Mouse (Mus musculus) hindbrain, postnatal 0 days (tissue): ENCODE measurements at regions not wholly inside any gene's neighbourhood (a gene's known extent, or its start where the extent isn't known, plus 50 kb on each side); places are given as distances from the start of the nearest gene placed in this dataset.

Experiments used
- ATAC-seq: fragments of 200-750 bp; cut with Nextera tagmentation; 2 replicates; pipeline ENCODE4 v1.8.0; 2017; ENCODE audit warnings: mild to moderate bottlenecking, moderate TSS enrichment, moderate library complexity
- DNase-seq: peaks from one replicate; pipeline ENCODE4 v3.0.0-alpha.2; 2015; ENCODE audit warnings: low spot score
- H3K27ac ChIP-seq: fragments of 300-500 bp; sonication (generic); 2 replicates; pipeline ENCODE4 v1.5.1; 2014; ENCODE audit warnings: mild to moderate bottlenecking
- H3K27me3 ChIP-seq: fragments of 300-500 bp; sonication (generic); 2 replicates; pipeline ENCODE4 v1.6.1; 2014; ENCODE audit warnings: low read length, mixed read lengths; ENCODE audit not compliant: insufficient read depth
- H3K36me3 ChIP-seq: fragments of 300-500 bp; sonication (generic); 2 replicates; pipeline ENCODE4 v1.6.1; 2014; ENCODE audit warnings: low read length, mixed read lengths; ENCODE audit not compliant: insufficient read depth
- H3K4me1 ChIP-seq: fragments of 300-500 bp; sonication (generic); 2 replicates; pipeline ENCODE4 v1.6.1; 2014; ENCODE audit warnings: antibody characterized with exemption, low read length, mixed read lengths; ENCODE audit not compliant: insufficient read depth
- H3K4me2 ChIP-seq: fragments of 300-500 bp; sonication (generic); 2 replicates; pipeline ENCODE4 v1.6.1; 2014; ENCODE audit warnings: low read depth, mild to moderate bottlenecking, low read length, moderate library complexity, mixed read lengths
- H3K4me3 ChIP-seq: fragments of 300-500 bp; sonication (generic); 2 replicates; pipeline ENCODE4 v1.5.1; 2014; ENCODE audit warnings: low read length
- H3K9ac ChIP-seq: fragments of 300-500 bp; sonication (generic); replicated peaks from 2 replicates; pipeline ENCODE4 v1.6.1; 2014; ENCODE audit warnings: mild to moderate bottlenecking, low read length, moderate library complexity, mixed read lengths
- H3K9me3 ChIP-seq: fragments of 300-500 bp; sonication (generic); 2 replicates; pipeline ENCODE4 v1.6.1; 2016; ENCODE audit warnings: low read length, mixed read lengths
- CTCF ChIP-seq: IDR thresholded peaks from 2 replicates; pipeline ENCODE4 v1.5.1; 2016; ENCODE audit warnings: antibody characterized with exemption, control low read depth, low read depth
- WGBS: fragments of 180-500 bp; shearing (Covaris S2); extraction: QIAGEN DNeasy Blood & Tissue Kit; methylation state at CpG from one replicate; pipeline ENCODE4 v1.1.7; 2014; 5-methylcytosine and 5-hydroxymethylcytosine counted together

DNA sequence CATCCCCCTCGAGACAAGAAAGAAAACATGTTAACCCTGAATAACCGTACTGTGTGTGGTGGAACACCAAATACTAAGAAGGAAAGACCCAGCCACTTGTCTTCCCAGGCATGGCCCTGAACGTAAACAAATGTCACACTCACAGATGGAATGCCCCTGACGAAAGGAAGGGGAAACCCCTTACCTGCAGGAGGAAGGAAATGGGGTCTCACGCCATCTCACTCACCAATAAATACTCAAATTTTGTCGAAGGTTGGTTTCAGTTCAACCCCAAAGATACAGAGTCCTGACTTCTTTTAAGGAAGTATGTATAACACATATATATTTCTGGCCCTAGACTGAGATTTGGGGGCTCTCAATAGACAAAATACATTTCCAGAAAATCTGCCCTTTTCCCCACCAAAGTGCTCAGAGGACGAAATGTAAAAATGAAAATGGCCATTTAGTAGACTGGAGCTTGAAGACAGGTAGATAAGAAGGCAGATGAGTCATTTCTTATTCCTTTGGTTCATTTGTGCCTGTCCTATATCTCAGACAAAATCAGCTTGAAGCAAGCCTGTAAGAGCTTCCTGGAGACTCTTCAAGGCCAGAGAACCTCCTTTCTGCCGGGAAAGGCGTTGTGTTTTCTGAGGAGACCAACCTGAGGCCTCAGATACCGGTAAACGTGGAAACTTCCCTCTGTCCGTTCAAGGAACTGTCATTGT is 114.1 kb downstream of the Cd83 start:
- no peak for TF ChIP-seq CTCF
- 82% methylated on average over 12 of the region's 12 CpGs for whole genome bisulfite sequencing
- no peak overlapping the region for H3K9ac ChIP-seq

DNA sequence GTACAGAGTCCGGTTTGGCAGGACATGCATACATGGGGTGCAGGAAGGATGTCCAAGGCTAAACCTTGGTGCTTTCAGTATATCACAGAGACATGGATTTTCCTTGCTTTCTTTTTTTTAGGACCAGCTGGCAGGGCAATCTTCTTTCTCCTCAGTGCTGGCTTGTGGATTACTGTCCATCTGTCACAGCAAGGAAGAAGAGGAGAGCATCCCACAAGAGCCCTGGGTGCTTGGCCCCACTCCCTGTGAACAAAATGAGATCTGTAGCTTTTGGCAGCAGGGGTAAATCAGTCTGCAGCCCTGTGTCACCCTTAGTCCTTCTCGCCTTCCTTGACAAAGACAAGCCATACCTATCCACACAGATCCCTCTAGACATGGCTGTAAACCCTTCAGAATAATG is 115.5 kb downstream of the Cd83 start:
- 66% methylated on average over 2 of the region's 2 CpGs for WGBS
- H3K9ac ChIP-seq: no peak overlapping the region
- H3K27ac ChIP-seq: no peak overlapping the region; the same call in 1 of the 2 replicates
- 0 out of 2 replicates have a peak, but pooled peaks have one; percentile 18 for ATAC-seq
- no peaks in the 10 kb centered on the region for H3K27me3 ChIP-seq
- no peaks in the 10 kb centered on the region for H3K9me3 ChIP-seq
- no peak overlapping the region for H3K4me3 ChIP-seq
- no peak overlapping the region for H3K4me2 ChIP-seq
- H3K4me1 ChIP-seq: peaks cover 12% of the 10 kb centered on the region
- DNase-seq: peak; percentile 46
- H3K36me3 ChIP-seq: no peaks in the 10 kb centered on the region
- no peak for TF ChIP-seq CTCF

More for the DNA sequence above, 114.1 kb downstream of the Cd83 start:
- H3K4me2 ChIP-seq: no peak overlapping the region
- no peak for DNase-seq
- H3K27ac ChIP-seq: no peak overlapping the region
- no peak for ATAC-seq
- no peaks in the 10 kb centered on the region for H3K36me3 ChIP-seq
- H3K4me1 ChIP-seq: peaks cover 12% of the 10 kb centered on the region
- no peak overlapping the region for H3K4me3 ChIP-seq
- H3K9me3 ChIP-seq: no peaks in the 10 kb centered on the region
- no peaks in the 10 kb centered on the region for H3K27me3 ChIP-seq

DNA sequence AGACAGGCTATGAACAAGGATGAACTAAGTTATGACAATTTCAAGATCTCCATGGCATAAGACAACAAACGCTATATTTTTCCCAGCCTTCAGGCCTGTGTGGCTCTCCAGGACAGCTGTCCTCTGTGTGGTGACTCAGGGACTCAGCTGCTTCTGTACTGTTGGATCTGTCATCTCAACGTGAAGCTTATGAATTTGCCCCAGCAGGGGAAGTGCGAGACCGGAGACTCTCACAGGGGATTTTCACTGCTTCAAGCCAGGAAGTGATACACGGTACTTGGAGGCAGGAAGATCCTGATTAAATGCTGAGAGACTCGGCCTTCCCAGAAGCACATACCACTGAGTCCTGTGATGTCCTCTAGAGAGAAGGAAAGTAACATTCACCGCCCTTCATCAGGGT is 116.2 kb downstream of the Cd83 start:
- TF ChIP-seq CTCF: no peak
- Histone ChIP-seq H3K4me3 (no peak overlapping the region), H3K27ac (peak overlapping the region; percentile 32; the same call in 1 of the 2 replicates), H3K4me2 (no peak overlapping the region), H3K9ac (no peak overlapping the region), H3K4me1 (peaks cover 12% of the 10 kb centered on the region), H3K36me3 (no peaks in the 10 kb centered on the region), H3K9me3 (no peaks in the 10 kb centered on the region), H3K27me3 (no peaks in the 10 kb centered on the region)
- ATAC-seq: peak; percentile 55
- DNase-seq: peak; percentile 40
- 52% methylated on average over 7 of the region's 7 CpGs for WGBS

DNA sequence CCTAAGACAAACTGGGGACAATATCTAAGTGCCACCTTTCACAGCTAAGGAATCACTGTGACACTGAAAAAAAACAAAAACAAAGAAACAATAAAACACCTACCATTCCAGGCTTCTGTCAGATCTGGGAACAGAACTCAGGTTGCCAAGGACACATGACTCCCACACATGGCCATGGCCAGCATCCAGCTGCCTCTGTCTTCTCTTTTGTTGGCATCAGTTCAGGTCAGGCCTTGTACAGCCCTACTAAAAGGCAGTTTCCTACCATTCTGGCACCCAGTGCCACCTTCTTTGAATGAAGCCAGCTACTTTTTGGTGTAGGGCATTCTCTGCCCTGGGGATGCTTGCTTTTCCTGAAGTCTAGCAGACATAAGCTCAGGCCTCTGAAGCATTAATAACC is 118.8 kb downstream of the Cd83 start:
- peaks cover 20% of the 10 kb centered on the region for H3K4me1 ChIP-seq
- H3K9ac ChIP-seq: no peak overlapping the region
- H3K4me3 ChIP-seq: no peak overlapping the region
- H3K27ac ChIP-seq: no peak overlapping the region
- no peaks in the 10 kb centered on the region for H3K27me3 ChIP-seq
- no peaks in the 10 kb centered on the region for H3K36me3 ChIP-seq
- no peak for TF ChIP-seq CTCF
- ATAC-seq: no peak
- no peak overlapping the region for H3K4me2 ChIP-seq
- no peaks in the 10 kb centered on the region for H3K9me3 ChIP-seq
- DNase-seq: peak; percentile 71

DNA sequence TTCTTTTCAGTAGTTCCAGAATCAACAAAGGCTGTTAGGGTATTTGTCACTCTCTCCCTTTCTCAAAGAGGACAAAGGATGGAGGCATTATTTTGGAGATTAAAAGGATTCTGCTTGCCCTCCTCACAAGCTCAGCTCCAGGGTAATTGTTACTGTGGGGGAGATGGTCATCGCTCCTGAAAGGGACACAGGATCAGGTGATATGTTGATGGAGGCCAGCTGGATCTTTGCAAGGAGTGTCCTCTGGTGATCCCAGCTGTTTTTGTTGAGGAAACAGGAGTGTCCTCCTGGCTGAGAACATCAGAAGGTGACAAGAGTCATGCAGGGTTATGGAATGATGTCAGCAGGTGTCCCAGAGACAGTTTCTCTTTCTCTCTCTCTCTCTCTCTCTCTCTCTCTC is 119.7 kb downstream of the Cd83 start:
- whole genome bisulfite sequencing: 24% methylated on average over 1 of the region's 1 CpGs

DNA sequence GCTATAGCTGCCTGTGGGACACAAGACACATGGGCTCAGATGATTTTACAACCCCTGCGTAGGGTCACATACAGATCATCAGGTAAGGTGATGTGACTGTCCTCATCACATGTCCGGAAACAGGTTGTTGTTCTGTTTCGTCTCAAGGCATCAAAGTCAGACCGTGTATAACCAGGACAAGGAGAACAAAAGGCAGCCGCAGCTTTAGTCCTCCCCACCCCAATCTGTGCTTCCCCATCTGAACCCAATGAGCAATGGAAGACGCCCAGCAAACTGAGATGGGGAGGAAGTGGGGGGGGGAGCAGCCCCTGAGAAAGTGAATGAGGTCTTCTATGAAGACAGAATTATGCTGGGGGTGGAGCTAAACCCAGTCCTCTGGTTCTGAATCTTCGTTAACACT is 121.7 kb downstream of the Cd83 start:
- H3K9me3 ChIP-seq: no peaks in the 10 kb centered on the region
- no peaks in the 10 kb centered on the region for H3K36me3 ChIP-seq
- H3K9ac ChIP-seq: no peak overlapping the region
- no peak for DNase-seq
- ATAC-seq: no peak
- WGBS: 86% methylated on average over 7 of the region's 7 CpGs
- H3K4me1 ChIP-seq: peaks cover 13% of the 10 kb centered on the region; the same call in 1 of the 2 replicates
- no peak for TF ChIP-seq CTCF
- no peak overlapping the region for H3K4me2 ChIP-seq
- H3K27ac ChIP-seq: no peak overlapping the region
- no peak overlapping the region for H3K4me3 ChIP-seq
- no peaks in the 10 kb centered on the region for H3K27me3 ChIP-seq

More for the DNA sequence above, 119.7 kb downstream of the Cd83 start:
- Histone ChIP-seq H3K27me3 (no peaks in the 10 kb centered on the region), H3K9ac (no peak overlapping the region), H3K9me3 (no peaks in the 10 kb centered on the region), H3K27ac (no peak overlapping the region), H3K4me1 (peaks cover 23% of the 10 kb centered on the region), H3K4me3 (no peak overlapping the region), H3K36me3 (no peaks in the 10 kb centered on the region), H3K4me2 (no peak overlapping the region)
- TF ChIP-seq CTCF: no peak
- DNase-seq (no peak), ATAC-seq (no peak)

DNA sequence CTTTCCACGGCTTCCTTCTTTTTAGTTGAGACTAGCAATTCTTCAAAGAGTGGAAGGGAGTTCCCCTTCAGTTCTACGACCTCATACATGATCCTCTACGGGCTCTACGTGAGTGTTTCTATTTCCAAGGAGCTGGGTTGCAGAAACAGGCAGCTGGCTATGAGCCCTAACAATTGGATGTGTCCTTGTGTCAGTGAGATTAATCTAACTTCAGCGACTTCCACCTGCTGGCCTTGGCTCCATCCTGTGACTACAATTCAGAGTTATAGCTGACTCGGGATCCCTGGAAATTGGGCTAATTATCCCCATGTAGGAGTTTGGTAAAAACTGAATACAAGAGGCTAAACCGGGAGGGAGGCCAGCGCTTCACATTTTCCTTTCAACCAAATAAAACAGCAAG is 122.8 kb downstream of the Cd83 start:
- Histone ChIP-seq H3K4me1 (peaks cover 12% of the 10 kb centered on the region; the same call in 1 of the 2 replicates), H3K36me3 (no peaks in the 10 kb centered on the region), H3K27me3 (no peaks in the 10 kb centered on the region), H3K9me3 (no peaks in the 10 kb centered on the region), H3K4me2 (no peak overlapping the region), H3K9ac (no peak overlapping the region), H3K4me3 (no peak overlapping the region), H3K27ac (no peak overlapping the region)
- no peak for ATAC-seq
- 50% methylated on average over 8 of the region's 8 CpGs for WGBS
- DNase-seq: no peak
- TF ChIP-seq CTCF: no peak
